ENCODE assay signal across 12 mouse cellular contexts in the genomic region with DNA sequence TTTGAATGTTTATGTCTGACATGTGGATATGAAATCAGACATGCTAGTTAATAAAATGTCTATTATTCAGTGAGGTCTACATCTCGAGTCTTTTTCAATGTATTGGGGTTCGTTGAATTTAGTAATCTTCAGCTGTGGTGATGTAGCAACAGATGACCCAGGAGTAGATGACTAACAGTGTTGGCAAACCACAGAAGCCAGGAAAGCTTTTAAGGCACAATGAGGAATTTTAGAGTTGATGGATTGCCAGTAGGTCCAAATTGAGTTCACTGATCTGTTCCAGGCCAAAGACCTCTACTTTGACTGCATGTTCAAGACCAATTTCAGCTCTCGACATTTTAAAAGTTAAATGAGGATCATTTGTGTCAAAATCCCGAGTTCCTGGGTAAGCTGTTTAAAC.
"Had no signal": no experiment of that assay in that cellular context is flagged by ENCODE, and none has a peak within 500 bp of the region (broad histone marks: within the 10 kb centered on the region; RNA-seq: fewer than 3 reads in every experiment).

No protein-coding gene starts in this region.

- H3K4me1 ChIP-seq: intestine, embryonic 15.5 days; kidney, embryonic 15.5 days; limb, embryonic 13.5 days; lung, embryonic 15.5 days; midbrain, embryonic 12.5 days had no signal

- H3K36me3 ChIP-seq: intestine, embryonic 15.5 days; kidney, embryonic 15.5 days; limb, embryonic 13.5 days; lung, embryonic 15.5 days; midbrain, embryonic 12.5 days had no signal

- H3K27ac ChIP-seq: intestine, embryonic 15.5 days; kidney, embryonic 15.5 days; limb, embryonic 13.5 days; lung, embryonic 15.5 days; macrophage; midbrain, embryonic 12.5 days had no signal

- H3K4me3 ChIP-seq: intestine, embryonic 15.5 days; kidney, embryonic 15.5 days; limb, embryonic 13.5 days; lung, embryonic 15.5 days; midbrain, embryonic 12.5 days had no signal

- H3K4me2 ChIP-seq: intestine, embryonic 15.5 days; kidney, embryonic 15.5 days; limb, embryonic 13.5 days; liver, embryonic 11.5 days; lung, embryonic 15.5 days; midbrain, embryonic 12.5 days had no signal

- H3K9me3 ChIP-seq: intestine, embryonic 15.5 days; kidney, embryonic 15.5 days; limb, embryonic 13.5 days; lung, embryonic 15.5 days; midbrain, embryonic 12.5 days had no signal

- DNase-seq: kidney, postnatal 14 days; left cerebral cortex, postnatal 4 days; lung, postnatal 14 days; right cerebral cortex, postnatal 14 days had no signal

- H3K27me3 ChIP-seq: intestine, embryonic 15.5 days; kidney, embryonic 15.5 days; limb, embryonic 13.5 days; lung, embryonic 15.5 days; midbrain, embryonic 12.5 days had no signal

- H3K9ac ChIP-seq: intestine, embryonic 15.5 days; kidney, embryonic 15.5 days; limb, embryonic 13.5 days; lung, embryonic 15.5 days; midbrain, embryonic 12.5 days had no signal

- ATAC-seq: intestine, embryonic 15.5 days; midbrain, embryonic 16.5 days had no signal
